Mouse (Mus musculus) liver, adult 2 months (tissue): ENCODE data around the gene Brd1. TPM values are rescaled to one million over a fixed set of nuclear protein-coding genes. Genes with fewer than 3 reads are reported as not detected.
A peak's percentile ranks its signal among the peaks of the same experiment; 100 is the strongest.
"Not testable (repeated sequence)": the region's sequence is repeated elsewhere in the genome, so short reads cannot be mapped to it uniquely, and the experiment has no call there.

Experiments used
- DNase-seq: peaks from one replicate; pipeline ENCODE4 v3.0.0-alpha.2; 2011; ENCODE audit warnings: low read depth, low spot score; ENCODE audit errors: extremely low read depth
- H3K27ac ChIP-seq: fragments of 200-500 bp; replicated peaks from 2 replicates; pipeline ENCODE4 v1.5.1; 2012; ENCODE audit warnings: low read depth, mild to moderate bottlenecking, control low read depth, inconsistent platforms, low read length; ENCODE audit not compliant: insufficient read depth
- H3K27me3 ChIP-seq: fragments of 200-500 bp; 2 replicates; pipeline ENCODE4 v1.6.1; 2012; ENCODE audit warnings: mild to moderate bottlenecking, moderate library complexity, low read length, inconsistent platforms; ENCODE audit not compliant: control insufficient read depth, insufficient read depth
- H3K36me3 ChIP-seq: fragments of 200-500 bp; 2 replicates; pipeline ENCODE4 v1.6.1; 2012; ENCODE audit warnings: low read length, inconsistent platforms; ENCODE audit not compliant: control insufficient read depth, insufficient read depth
- H3K4me1 ChIP-seq: fragments of 200-500 bp; 2 replicates; pipeline ENCODE4 v1.6.1; 2011; ENCODE audit warnings: low read length; ENCODE audit not compliant: control insufficient read depth, insufficient read depth
- H3K4me3 ChIP-seq: fragments of 200-500 bp; 2 replicates; pipeline ENCODE4 v1.5.1; 2011; ENCODE audit warnings: low read depth, mild to moderate bottlenecking, control low read depth, low read length, moderate library complexity; ENCODE audit not compliant: insufficient read depth
- H3K79me2 ChIP-seq: fragments of 200-500 bp; 2 replicates; pipeline ENCODE4 v1.6.1; 2012; ENCODE audit warnings: inconsistent platforms, mild to moderate bottlenecking, low read length, moderate library complexity; ENCODE audit not compliant: control insufficient read depth, insufficient read depth
- H3K9ac ChIP-seq: fragments of 200-500 bp; 2 replicates; pipeline ENCODE4 v1.6.1; 2012; ENCODE audit warnings: low read depth, mild to moderate bottlenecking, control low read depth, inconsistent platforms, low read length
- CTCF ChIP-seq: fragments of 200-500 bp; IDR thresholded peaks from 2 replicates; pipeline ENCODE4 v1.5.1; 2011; ENCODE audit warnings: low read depth, low read length, control low read depth
- POLR2A ChIP-seq: fragments of 200-500 bp; IDR thresholded peaks from 2 replicates; pipeline ENCODE4 v1.6.1; 2011; ENCODE audit warnings: low read length, control low read depth; ENCODE audit not compliant: insufficient read depth; ENCODE audit errors: extremely low read depth
- WGBS: fragments of 180-500 bp; shearing (Covaris S2); methylation state at CpG from one replicate; pipeline ENCODE4 v1.1.7; 2018; 5-methylcytosine and 5-hydroxymethylcytosine counted together
- polyA plus RNA-seq: library from polyadenylated mRNA; depleted of rRNA; stranded (reverse); fragments of >200 nt; gene quantifications from 2 replicates; pipeline ENCODE4 v1.2.3, GENCODE M21; 2012; rRNA removed
- total RNA-seq: library from RNA; depleted of rRNA; stranded (reverse); fragments of >200 nt; gene quantifications from 2 replicates; pipeline ENCODE4 v1.2.3, GENCODE M21; 2014; rRNA removed

The Brd1 gene
- 12.9 and 13.0 TPM in 2 replicates for total RNA-seq
- polyA plus RNA-seq, result 3.6 and 4.8 TPM in 2 replicates

- peak; percentile 51 for DNase-seq
Measured at GRCm38 (mm10) chr15:88733834-88734571, at the start of gene Brd1. Gene Brd1 (minus strand): TSS chr15:88734233.

GRCm38 (mm10) chr15:88774630-88775029, 40.6 kb upstream of the Brd1 start:
- H3K27me3 ChIP-seq, DNase-seq, H3K9ac ChIP-seq, H3K27ac ChIP-seq, H3K79me2 ChIP-seq, H3K4me3 ChIP-seq, H3K4me1 ChIP-seq: not testable (repeated sequence)
- peaks cover 15% of the 10 kb centered on the region for H3K36me3 ChIP-seq
- WGBS, result 95% methylated on average over 5 of the region's 5 CpGs

More at GRCm38 (mm10) chr15:88733834-88734571, at the start of gene Brd1:
- Histone ChIP-seq H3K4me1 (peaks cover 19% of the 10 kb centered on the region), H3K27ac (peak within 1 kb of the TSS; percentile 83), H3K79me2 (peaks cover 42% of the 10 kb centered on the region), H3K9ac (peak within 1 kb of the TSS; percentile 97), H3K36me3 (peaks cover 12% of the 10 kb centered on the region), H3K27me3 (no peaks in the 10 kb centered on the region), H3K4me3 (peak within 1 kb of the TSS; percentile 81)
- 19% methylated on average over 102 of the region's 103 CpGs for WGBS
- TF ChIP-seq CTCF (no peak), POLR2A (peak; percentile 80)

- H3K36me3 ChIP-seq, result peaks cover 9% of the 10 kb centered on the region
- H3K27ac ChIP-seq, result no peak overlapping the region
- WGBS, result 15% methylated on average over 1 of the region's 1 CpGs
- peaks cover 6% of the 10 kb centered on the region for H3K4me1 ChIP-seq
- no peak overlapping the region for H3K4me3 ChIP-seq
- no peaks in the 10 kb centered on the region; the same call in 1 of the 2 replicates for H3K79me2 ChIP-seq
- no peak overlapping the region for H3K9ac ChIP-seq
- DNase-seq, result no peak
- TF ChIP-seq CTCF, result no peak
- no peak for TF ChIP-seq POLR2A
- H3K27me3 ChIP-seq, result no peaks in the 10 kb centered on the region
Measured at GRCm38 (mm10) chr15:88768537-88768936, 34.5 kb upstream of the Brd1 start.

- 92% methylated on average over 2 of the region's 2 CpGs for WGBS
- peaks cover 12% of the 10 kb centered on the region for H3K36me3 ChIP-seq
- not testable (repeated sequence) for H3K4me3 ChIP-seq, H3K27ac ChIP-seq, H3K9ac ChIP-seq, DNase-seq, H3K4me1 ChIP-seq, H3K27me3 ChIP-seq, H3K79me2 ChIP-seq
Measured at GRCm38 (mm10) chr15:88766139-88766538, 32.1 kb upstream of the Brd1 start.

- WGBS, result 97% methylated on average over 4 of the region's 4 CpGs
- TF ChIP-seq POLR2A, result no peak
- no peak for TF ChIP-seq CTCF
- Histone ChIP-seq H3K9ac (no peak overlapping the region), H3K27ac (no peak overlapping the region), H3K27me3 (no peaks in the 10 kb centered on the region), H3K4me1 (peaks cover 2% of the 10 kb centered on the region), H3K36me3 (peaks cover 15% of the 10 kb centered on the region), H3K79me2 (peaks cover 6% of the 10 kb centered on the region; the same call in 1 of the 2 replicates), H3K4me3 (no peak overlapping the region)
- DNase-seq, result no peak
Measured at GRCm38 (mm10) chr15:88761551-88761950, 27.5 kb upstream of the Brd1 start.

GRCm38 (mm10) chr15:88758061-88758460, 24.0 kb upstream of the Brd1 start:
- H3K36me3 ChIP-seq, result peaks cover 15% of the 10 kb centered on the region
- no peak overlapping the region for H3K27ac ChIP-seq
- peaks cover 12% of the 10 kb centered on the region; the same call in 1 of the 2 replicates for H3K79me2 ChIP-seq
- no peaks in the 10 kb centered on the region for H3K27me3 ChIP-seq
- TF ChIP-seq POLR2A (no peak), CTCF (no peak)
- H3K4me3 ChIP-seq, result no peak overlapping the region
- DNase-seq, result peak; percentile 12
- no peak overlapping the region for H3K9ac ChIP-seq
- 48% methylated on average over 3 of the region's 3 CpGs for WGBS
- H3K4me1 ChIP-seq, result peaks cover 2% of the 10 kb centered on the region
